Mouse (Mus musculus) megakaryocyte, adult 5-6 weeks (primary cell): ENCODE measurements at regions not wholly inside any gene's neighbourhood (a gene's known extent, or its start where the extent isn't known, plus 50 kb on each side); places are given as distances from the start of the nearest gene placed in this dataset.
A peak's percentile ranks its signal among the peaks of the same experiment; 100 is the strongest.

Experiments
- ATAC-seq: 2 replicates; pipeline ENCODE4 v1.8.0; 2016; ENCODE audit warnings: mild to moderate bottlenecking, inconsistent platforms; ENCODE audit not compliant: poor library complexity, severe bottlenecking

- ATAC-seq: no peak
Measured at GRCm38 (mm10) chr15:31841519-31841918, 239.9 kb downstream of the Fam173b start.

DNA sequence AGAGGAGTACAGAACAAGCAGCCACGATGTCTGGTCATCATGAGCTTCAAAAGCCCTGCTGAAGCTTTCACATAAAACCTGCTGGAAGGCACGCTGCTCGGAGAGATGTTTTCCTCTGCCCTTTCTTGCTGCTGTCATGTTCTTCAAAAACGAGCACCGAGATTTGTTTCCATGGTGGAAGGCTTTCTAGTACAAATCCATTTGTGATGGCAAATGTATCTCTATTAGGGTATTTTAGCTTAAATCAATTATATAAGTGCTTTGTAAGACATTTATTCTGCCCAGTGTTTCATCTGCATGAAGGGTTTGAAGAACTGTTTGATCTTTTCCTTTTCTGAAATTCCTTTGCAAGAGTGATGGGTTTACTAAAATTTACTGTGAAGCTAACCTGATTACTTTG lies 253.1 kb downstream of the Fam173b start:
- no peak for ATAC-seq

DNA sequence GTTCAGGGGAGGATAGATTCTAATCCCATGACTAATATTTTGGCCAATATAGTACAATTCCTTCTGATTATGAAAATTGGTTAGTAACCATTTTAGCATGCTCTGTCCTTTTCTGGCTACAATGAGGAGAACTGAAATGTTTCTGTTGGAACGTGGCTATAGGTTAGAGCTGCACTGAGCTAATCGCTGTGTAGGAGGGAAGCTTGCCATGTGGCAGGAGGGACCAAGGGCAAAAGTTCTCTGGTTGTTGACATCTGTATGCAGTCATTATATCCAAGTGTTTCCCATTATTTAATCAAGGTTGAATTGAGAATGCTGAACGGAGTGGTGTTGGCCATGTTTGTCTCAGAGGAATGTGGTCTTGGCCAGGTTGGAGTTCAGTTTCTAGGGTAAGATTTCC lies 253.5 kb downstream of the Fam173b start:
- no peak for ATAC-seq

DNA sequence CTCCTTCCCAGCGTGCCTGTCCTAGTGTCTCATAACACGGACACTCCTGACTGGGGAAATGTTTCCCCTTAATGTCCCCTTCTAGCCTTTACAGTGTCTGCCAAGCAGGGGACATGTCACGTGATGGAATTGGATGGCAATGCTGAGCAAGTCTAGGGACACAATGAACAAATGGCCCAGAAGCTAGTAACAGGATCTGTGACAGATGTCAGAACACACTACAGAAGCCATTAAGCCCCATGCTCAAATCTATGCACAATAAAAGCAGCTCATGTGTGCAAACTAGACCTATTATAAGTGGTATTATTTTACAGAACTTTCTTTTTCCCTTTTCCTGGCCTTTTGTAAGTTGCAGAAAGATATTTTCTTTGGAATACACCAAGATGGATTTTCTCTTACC lies 267.4 kb downstream of the Fam173b start:
- no peak for ATAC-seq

DNA sequence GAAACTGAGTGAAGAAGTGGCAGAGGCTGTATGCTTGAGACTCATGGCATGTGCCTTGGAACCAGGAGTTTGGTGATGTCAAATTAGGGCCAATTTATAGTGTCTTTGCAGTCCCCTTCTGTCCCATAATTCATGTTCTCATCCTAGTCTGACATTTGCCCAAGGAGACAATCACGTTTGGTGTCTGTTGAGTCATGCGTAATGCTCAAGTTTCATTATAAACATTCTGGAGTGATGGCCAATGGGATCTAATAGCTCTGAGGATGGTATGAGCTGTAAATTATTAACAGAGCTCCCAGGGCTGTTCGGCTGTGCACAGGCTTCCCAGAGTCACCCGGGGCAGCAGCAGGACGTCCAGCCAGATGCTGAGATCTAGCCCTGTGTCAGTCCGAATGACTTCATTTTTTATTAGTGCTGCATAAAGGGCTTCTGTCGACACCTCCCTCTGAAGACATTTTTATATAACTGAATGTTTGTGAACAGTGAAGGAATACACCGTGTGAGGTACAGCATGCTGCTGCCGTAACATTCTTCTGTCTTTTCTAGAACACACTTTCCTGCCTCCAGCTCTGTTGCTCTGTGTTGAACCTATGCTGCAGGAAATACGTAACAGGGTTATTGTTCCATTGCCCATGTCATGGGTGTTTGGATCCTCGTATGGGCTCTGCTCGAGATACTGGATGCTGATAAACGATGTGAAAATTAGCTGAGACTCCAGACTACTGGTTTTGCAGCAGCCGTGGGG lies 268.2 kb downstream of the Fam173b start:
- no peak for ATAC-seq

DNA sequence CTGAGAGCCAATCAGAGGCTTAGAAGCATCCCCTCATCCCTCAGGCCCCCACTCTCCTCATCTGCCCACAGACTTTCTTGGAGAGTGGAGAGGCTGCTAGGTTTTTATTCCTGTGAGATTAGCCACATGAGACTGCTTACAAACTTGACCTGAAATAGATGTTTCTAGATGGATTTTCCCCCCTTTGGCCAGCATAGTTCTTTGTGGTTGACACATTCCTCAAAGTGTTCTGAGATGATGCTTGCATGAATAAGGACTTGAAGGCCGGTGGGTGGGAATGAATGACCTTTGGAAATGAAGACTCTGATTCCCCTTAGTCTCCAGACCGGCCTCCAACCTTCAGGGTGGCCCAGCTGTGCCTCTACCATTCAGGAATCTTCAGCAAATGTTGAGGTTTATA lies 273.8 kb downstream of the Fam173b start:
- no peak for ATAC-seq

GRCm38 (mm10) chr15:31880479-31880878 lies 278.8 kb downstream of the Fam173b start:
- no peak for ATAC-seq

- no peak for ATAC-seq
Measured at GRCm38 (mm10) chr15:31882331-31882730, 280.7 kb downstream of the Fam173b start.

DNA sequence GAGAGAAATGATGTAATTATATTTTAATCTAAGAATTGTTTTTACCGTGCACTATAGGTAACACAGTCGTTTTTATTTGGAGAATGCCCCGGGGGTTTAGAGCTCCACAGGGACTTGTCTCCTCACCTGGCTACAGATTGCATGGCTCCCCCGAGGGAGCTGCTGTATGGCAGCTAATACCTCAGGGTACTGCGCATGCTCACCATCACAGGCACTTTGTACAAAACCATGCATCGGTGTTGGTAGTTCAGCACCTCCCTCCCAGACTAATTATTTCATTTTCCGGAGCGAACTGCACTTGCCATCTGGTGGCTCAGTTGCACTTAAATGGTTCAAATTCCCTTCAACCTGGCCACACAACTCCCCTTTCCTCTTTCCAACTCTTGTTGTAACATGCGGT lies 281.9 kb downstream of the Fam173b start:
- no peak for ATAC-seq

- ATAC-seq: no peak
Measured at GRCm38 (mm10) chr15:31898904-31899650, 278.0 kb upstream of the Tas2r119 start.

- ATAC-seq: no peak
Measured at GRCm38 (mm10) chr15:31900325-31900724, 276.8 kb upstream of the Tas2r119 start.

DNA sequence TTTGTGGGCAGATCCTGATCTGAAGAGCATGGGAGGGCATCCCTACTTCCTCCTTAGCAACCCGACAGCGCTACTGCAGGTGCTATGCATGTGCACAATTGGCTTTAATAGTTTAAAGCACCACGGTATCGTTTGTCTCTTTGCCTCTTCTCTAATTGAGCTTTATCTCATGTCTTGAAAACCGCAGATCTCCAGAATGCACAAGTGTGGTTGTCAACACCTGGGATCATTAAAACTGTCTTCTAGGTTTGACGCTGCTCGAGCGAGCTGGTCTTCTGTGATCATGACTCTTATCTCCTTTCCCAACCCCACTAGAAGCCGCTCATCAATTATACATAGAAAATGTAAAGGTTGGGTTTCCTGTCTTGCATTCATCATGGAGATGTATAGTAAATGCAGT lies 268.7 kb upstream of the Tas2r119 start:
- ATAC-seq: no peak

- ATAC-seq: no peak
Measured at GRCm38 (mm10) chr15:31911978-31912377, 265.1 kb upstream of the Tas2r119 start.

DNA sequence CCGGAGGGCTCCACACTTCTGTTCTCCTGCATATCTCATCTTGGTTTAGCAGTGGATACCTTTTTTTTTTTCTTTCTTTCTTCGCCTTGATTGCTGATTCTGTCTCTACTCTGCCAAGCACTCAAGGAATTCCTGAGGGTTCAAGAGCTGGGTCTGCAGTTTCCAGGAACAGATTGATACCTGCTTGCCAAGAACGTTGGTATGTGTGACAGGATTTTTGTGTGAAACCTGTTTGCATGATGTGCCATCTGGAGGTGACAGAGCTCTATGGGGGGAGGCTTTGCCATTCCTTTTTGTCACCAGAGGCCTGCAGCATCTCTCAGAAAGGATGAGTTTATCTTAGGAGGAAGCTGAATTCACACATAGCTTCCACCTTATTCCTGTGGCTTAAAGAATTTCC lies 255.6 kb upstream of the Tas2r119 start:
- ATAC-seq: no peak

DNA sequence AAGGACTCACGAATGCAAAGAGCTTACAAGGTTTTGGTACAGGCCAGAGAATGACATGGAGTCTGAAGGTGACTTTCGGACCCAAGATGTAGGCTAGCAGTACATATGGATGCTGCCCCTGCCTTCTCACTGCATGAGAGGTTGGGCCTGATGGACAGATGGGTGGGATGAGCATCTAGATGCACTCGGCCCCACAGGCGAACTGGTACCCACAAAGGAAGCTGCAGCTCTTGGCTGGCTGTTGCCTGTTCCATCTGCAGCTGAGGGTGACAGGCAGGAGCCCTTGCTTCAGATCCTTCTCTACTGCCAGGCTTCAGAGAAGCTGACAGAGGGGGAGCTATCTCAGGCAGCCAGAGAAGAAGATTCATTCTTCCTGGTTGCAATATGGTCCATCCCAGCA lies 216.8 kb upstream of the Tas2r119 start:
- ATAC-seq: no peak

GRCm38 (mm10) chr15:31961963-31962362 lies 215.1 kb upstream of the Tas2r119 start:
- ATAC-seq: no peak

GRCm38 (mm10) chr15:31964911-31965310 lies 212.2 kb upstream of the Tas2r119 start:
- ATAC-seq: peak; percentile 54

GRCm38 (mm10) chr15:31965542-31965941 lies 211.5 kb upstream of the Tas2r119 start:
- ATAC-seq: peak; percentile 40; the same call in 1 of the 2 replicates

- no peak for ATAC-seq
Measured at GRCm38 (mm10) chr15:31972891-31973290, 204.2 kb upstream of the Tas2r119 start.

DNA sequence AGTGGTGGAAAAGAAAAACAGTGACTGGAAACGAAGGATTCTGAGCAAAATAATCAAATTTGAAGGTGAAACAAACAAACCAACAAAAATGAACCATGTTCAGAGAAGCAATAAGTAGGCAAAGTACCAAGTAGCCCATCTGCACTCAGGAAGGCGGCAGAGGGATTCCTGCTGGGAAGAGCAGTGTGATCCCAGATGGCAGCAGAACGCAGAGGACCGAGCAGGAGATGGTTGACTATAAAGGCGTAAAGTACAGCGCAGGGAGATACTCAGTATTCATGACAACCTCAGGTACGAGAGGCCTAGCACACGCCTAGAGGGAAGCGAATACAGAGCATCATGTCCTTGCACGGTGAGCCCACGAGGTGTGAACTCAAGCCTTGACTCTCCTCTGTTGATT lies 203.2 kb upstream of the Tas2r119 start:
- no peak for ATAC-seq

DNA sequence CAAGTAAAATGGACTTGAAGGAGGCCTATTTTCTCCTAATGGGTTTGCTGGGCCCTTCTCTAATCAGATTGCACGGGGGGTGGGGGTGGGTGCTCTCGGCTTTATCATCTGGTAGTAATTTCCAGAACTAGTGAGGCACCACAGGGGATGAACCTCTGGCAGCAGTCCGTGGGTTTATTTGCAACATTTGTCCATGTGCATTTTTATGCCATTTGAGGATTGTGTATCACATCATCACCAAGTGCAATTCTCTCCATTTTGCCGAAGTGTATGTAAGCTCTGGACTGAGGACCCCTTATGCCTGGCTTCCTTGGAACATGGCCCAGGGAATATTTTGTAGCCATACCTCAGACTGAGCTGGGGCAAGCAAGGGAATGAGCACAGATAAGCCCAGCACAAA lies 200.6 kb upstream of the Tas2r119 start:
- ATAC-seq: no peak

DNA sequence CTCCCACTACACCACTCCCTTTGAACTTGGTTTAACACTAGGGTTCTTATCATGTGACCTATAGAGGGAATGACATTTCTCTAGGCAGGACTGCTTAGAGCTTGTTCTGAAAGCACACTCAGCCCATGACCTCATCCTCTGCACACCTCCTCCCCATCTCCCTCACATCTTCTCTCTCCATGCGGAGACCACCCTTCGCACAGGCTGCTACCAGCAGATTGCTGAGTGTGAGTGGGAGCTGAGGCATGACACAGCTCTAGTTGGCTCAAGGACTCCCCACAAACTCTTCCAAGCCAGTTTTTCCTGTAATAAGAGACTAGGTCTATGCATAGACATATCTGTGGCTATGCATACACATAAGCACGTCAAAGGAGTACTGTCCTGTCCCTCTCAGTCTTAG lies 199.5 kb upstream of the Tas2r119 start:
- no peak for ATAC-seq
